Mouse (Mus musculus) CH12.LX (cell line): ENCODE measurements around the gene Gm20388.

Experiments
- CTCF ChIP-seq, 2 experiments: IDR thresholded peaks in 1 of 2; conservative IDR thresholded peaks in 1 of 2; 2 replicates each; pipeline ENCODE4 v1.5.1; 2011 to 2012; ENCODE audit warnings: low read depth in 2 of 2, low read length in 2 of 2, improper control_type of control experiment in 1 of 2, inconsistent platforms in 1 of 2, mild to moderate bottlenecking in 1 of 2, moderate library complexity in 1 of 2
- EP300 ChIP-seq: IDR thresholded peaks from 2 replicates; pipeline ENCODE4 v1.6.1; 2011; ENCODE audit warnings: low read length, improper control_type of control experiment
- ETS1 ChIP-seq: conservative IDR thresholded peaks from 2 replicates; pipeline ENCODE4 v1.6.1; 2012; ENCODE audit warnings: low read depth, mild to moderate bottlenecking, inconsistent platforms, low read length, improper control_type of control experiment, moderate library complexity
- MAX ChIP-seq: IDR thresholded peaks from 2 replicates; pipeline ENCODE4 v1.6.1; 2011; ENCODE audit warnings: low read length, improper control_type of control experiment
- NELFE ChIP-seq: IDR thresholded peaks from 2 replicates; pipeline ENCODE4 v1.6.1; 2011; ENCODE audit warnings: low read depth, low read length, improper control_type of control experiment
- POLR2A ChIP-seq: IDR thresholded peaks from 2 replicates; pipeline ENCODE4 v1.6.1; 2011; ENCODE audit warnings: low read depth, mild to moderate bottlenecking, improper control_type of control experiment, low read length
- POLR2AphosphoS2 ChIP-seq: IDR thresholded peaks from 2 replicates; pipeline ENCODE4 v1.6.1; 2011; ENCODE audit warnings: low read depth, low read length, improper control_type of control experiment
- TCF12 ChIP-seq: IDR thresholded peaks from 2 replicates; pipeline ENCODE4 v1.6.1; 2014; ENCODE audit warnings: low read depth, mild to moderate bottlenecking, inconsistent platforms, low read length, improper control_type of control experiment

DNA sequence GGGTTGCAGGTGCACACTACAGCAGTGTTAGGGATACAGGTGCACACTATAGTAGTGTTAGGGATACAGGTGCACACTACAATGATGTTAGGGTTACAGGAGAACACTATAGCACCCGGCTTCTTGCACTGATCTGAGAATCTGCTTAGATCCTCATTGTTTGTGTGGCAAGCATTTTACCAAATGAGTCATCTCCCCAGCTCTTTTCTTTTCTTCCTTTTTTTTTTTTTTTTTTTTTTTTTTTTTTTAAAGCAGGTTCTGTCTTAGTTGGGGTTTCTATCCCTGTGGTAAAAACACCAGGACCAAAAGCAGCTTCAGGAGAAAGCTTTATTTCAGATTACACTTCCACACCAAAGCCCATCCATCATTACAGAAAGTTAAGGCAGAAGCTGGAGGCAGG lies 3893.0 kb downstream of the Gm20388 start:
- TF ChIP-seq TCF12 (no peak), CTCF (conservative IDR thresholded peaks at IDR 0.05 in 1 of 2, IDR thresholded peaks at IDR 0.05 in 1 of 2; ENCODE audit: low read depth in 2 of 2, low read length in 2 of 2) (no peak), EP300 (no peak), ETS1 (no peak), POLR2AphosphoS2 (no peak), NELFE (no peak), MAX (no peak), POLR2A (no peak)
